Mouse (Mus musculus): ENCODE measurements around the gene Camkk2.

DNA sequence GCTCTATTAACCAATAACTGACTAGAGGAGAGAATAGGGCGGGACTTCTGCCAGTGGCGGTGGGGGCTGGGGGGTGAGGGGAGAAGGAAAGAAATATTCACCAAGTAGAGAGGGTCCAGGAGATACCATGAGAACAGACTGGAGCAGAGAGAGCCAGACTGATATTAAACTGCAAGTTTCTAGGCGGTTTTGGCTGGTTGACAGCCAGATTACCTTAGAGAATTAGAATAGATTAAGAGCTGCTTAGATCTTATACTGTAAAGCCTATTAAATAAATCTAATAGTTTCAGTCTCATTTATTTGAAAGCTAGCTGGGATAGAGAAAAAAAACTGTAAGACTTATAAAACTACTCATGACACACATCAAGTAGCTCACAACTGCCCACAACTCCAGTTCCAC, 74.0 kb downstream of the Camkk2 start:
- TF ChIP-seq CTCF (IDR thresholded peaks at IDR 0.05) (no peak), EP300 (IDR thresholded peaks at IDR 0.05) (no peak)
